Mouse (Mus musculus): Measurements from ENCODE around the gene Tti1. TPM values are rescaled to one million over a fixed set of nuclear protein-coding genes. Genes with fewer than 3 reads are reported as not detected.

Tti1 gene
- polyA plus RNA-seq, 1 experiment from 2014 or later, result 39.3 TPM

GRCm38 (mm10) chr2:158036408-158036807 lies 8.2 kb upstream of the Tti1 start:
- peaks cover 2% of the 10 kb centered on the region; the same call in 1 of the 2 replicates for H3K36me3 ChIP-seq (ENCODE audit: control insufficient read depth, insufficient read depth, low read length)
- H3K4me1 ChIP-seq (replicated peaks; ENCODE audit: control insufficient read depth, insufficient read depth, low read length), result no peaks in the 10 kb centered on the region
- no peak for ATAC-seq (replicated peaks; ENCODE audit: low FRiP score)

GRCm38 (mm10) chr2:158035813-158036212 lies 7.6 kb upstream of the Tti1 start:
- H3K4me2 ChIP-seq (ENCODE audit: low read depth, low read length, severe bottlenecking), result no peak overlapping the region
- 91% methylated on average over 2 of the region's 2 CpGs for WGBS
- ATAC-seq (replicated peaks; ENCODE audit: low FRiP score) (no peak), DNase-seq (ENCODE audit: low spot score) (no peak)
- no peak overlapping the region for H3K9ac ChIP-seq (ENCODE audit: low read length)
- H3K4me3 ChIP-seq (ENCODE audit: low read depth, low read length), result no peak overlapping the region
- peaks cover 2% of the 10 kb centered on the region; the same call in 1 of the 2 replicates for H3K4me1 ChIP-seq (replicated peaks; ENCODE audit: control insufficient read depth, insufficient read depth, low read length)
- H3K36me3 ChIP-seq (ENCODE audit: control insufficient read depth, insufficient read depth, low read length), result peaks cover 2% of the 10 kb centered on the region; the same call in 1 of the 2 replicates
- no peaks in the 10 kb centered on the region for H3K9me3 ChIP-seq (ENCODE audit: control insufficient read depth, low read length)
- H3K27ac ChIP-seq (ENCODE audit: low read depth, low read length), result no peak overlapping the region
- H3K27me3 ChIP-seq (ENCODE audit: control insufficient read depth, insufficient read depth, low read length), result no peaks in the 10 kb centered on the region

More at GRCm38 (mm10) chr2:158036408-158036807, 8.2 kb upstream of the Tti1 start:
- Histone ChIP-seq H3K4me3 (ENCODE audit: low read depth, low read length) (no peak overlapping the region), H3K27ac (ENCODE audit: low read depth, low read length) (no peak overlapping the region), H3K4me2 (ENCODE audit: low read depth, low read length, severe bottlenecking) (no peak overlapping the region), H3K27me3 (ENCODE audit: control insufficient read depth, insufficient read depth, low read length) (no peaks in the 10 kb centered on the region), H3K9me3 (ENCODE audit: control insufficient read depth, low read length) (no peaks in the 10 kb centered on the region), H3K9ac (ENCODE audit: low read length) (no peak overlapping the region)
- no peak for DNase-seq (ENCODE audit: low spot score)
- 91% methylated on average over 6 of the region's 6 CpGs for WGBS

DNA sequence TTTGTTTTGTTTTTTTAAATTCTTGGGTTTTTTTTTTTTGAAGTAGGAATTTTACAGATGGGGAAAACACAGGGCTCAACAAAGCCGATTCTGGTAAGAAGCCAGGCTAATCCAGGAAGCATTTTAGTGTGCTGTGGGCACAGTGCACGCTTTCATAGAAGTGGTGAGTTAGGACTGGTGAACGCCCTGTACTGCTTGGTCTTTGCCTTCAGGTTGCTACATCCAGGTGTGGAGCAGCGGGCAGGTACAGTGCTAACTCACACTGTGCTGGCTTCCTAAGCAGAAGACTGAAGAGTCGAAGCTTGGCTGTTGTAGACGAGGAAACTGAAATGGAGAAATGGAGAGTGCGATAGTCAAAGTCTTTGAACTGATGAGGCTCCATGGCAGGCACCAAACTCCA lies 1.8 kb upstream of the Tti1 start:
- Histone ChIP-seq H3K4me3 (ENCODE audit: low read depth, low read length) (peak overlapping the region; percentile 94), H3K4me2 (ENCODE audit: low read depth, low read length, severe bottlenecking) (peak overlapping the region; percentile 74), H3K9me3 (ENCODE audit: control insufficient read depth, low read length) (no peaks in the 10 kb centered on the region), H3K27ac (ENCODE audit: low read depth, low read length) (no peak overlapping the region), H3K27me3 (ENCODE audit: control insufficient read depth, insufficient read depth, low read length) (no peaks in the 10 kb centered on the region), H3K36me3 (ENCODE audit: control insufficient read depth, insufficient read depth, low read length) (no peaks in the 10 kb centered on the region; the same call in 1 of the 2 replicates), H3K4me1 (replicated peaks; ENCODE audit: control insufficient read depth, insufficient read depth, low read length) (peaks cover 4% of the 10 kb centered on the region; the same call in 1 of the 2 replicates), H3K9ac (ENCODE audit: low read length) (no peak overlapping the region)
- DNase-seq (ENCODE audit: low spot score) (no peak), ATAC-seq (replicated peaks; ENCODE audit: low FRiP score) (no peak)
- WGBS, result 92% methylated on average over 7 of the region's 7 CpGs

- peak overlapping the region; percentile 93 for H3K9ac ChIP-seq (ENCODE audit: low read length)
- peak overlapping the region; percentile 86 for H3K27ac ChIP-seq (ENCODE audit: low read depth, low read length)
- ATAC-seq (replicated peaks; ENCODE audit: low FRiP score) (0 out of 2 replicates have a peak, but pooled peaks have one; percentile 4), DNase-seq (ENCODE audit: low spot score) (no peak)
- H3K27me3 ChIP-seq (ENCODE audit: control insufficient read depth, insufficient read depth, low read length), result no peaks in the 10 kb centered on the region
- WGBS, result 2% methylated on average over 16 of the region's 16 CpGs
- peak overlapping the region; percentile 74 for H3K4me2 ChIP-seq (ENCODE audit: low read depth, low read length, severe bottlenecking)
- H3K4me3 ChIP-seq (ENCODE audit: low read depth, low read length), result peak overlapping the region; percentile 94
- no peaks in the 10 kb centered on the region for H3K9me3 ChIP-seq (ENCODE audit: control insufficient read depth, low read length)
- peaks cover 4% of the 10 kb centered on the region; the same call in 1 of the 2 replicates for H3K4me1 ChIP-seq (replicated peaks; ENCODE audit: control insufficient read depth, insufficient read depth, low read length)
- H3K36me3 ChIP-seq (ENCODE audit: control insufficient read depth, insufficient read depth, low read length), result no peaks in the 10 kb centered on the region; the same call in 1 of the 2 replicates
These were observed 329 bp downstream of the Tti1 start for GRCm38 (mm10) chr2:158027855-158028353.

DNA sequence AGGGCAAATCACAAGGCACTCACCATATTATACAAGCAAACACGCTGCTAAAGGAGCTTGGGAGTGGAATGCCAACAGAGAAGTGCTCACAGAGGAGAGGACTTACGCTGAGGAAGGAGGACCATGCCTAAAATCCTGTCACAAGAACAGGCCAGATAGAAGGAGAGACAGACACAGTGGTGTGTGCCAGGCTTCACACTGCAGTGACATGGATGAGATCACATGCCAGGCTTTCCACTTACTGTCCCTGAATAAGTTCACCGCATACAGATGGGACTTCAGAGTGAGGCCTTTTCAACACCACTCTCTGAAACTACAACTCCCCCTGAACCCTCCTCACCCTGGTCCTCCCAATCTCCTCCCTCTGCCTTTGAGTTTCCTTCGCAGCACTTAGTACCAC lies 10.9 kb downstream of the Tti1 start:
- DNase-seq (ENCODE audit: low spot score) (no peak), ATAC-seq (replicated peaks; ENCODE audit: low FRiP score) (no peak)
- Histone ChIP-seq H3K27me3 (ENCODE audit: control insufficient read depth, insufficient read depth, low read length) (no peaks in the 10 kb centered on the region), H3K4me1 (replicated peaks; ENCODE audit: control insufficient read depth, insufficient read depth, low read length) (no peaks in the 10 kb centered on the region), H3K27ac (ENCODE audit: low read depth, low read length) (no peak overlapping the region), H3K4me3 (ENCODE audit: low read depth, low read length) (no peak overlapping the region), H3K9ac (ENCODE audit: low read length) (no peak overlapping the region), H3K9me3 (ENCODE audit: control insufficient read depth, low read length) (no peaks in the 10 kb centered on the region), H3K36me3 (ENCODE audit: control insufficient read depth, insufficient read depth, low read length) (no peaks in the 10 kb centered on the region), H3K4me2 (ENCODE audit: low read depth, low read length, severe bottlenecking) (no peak overlapping the region)
- WGBS, result 91% methylated on average over 4 of the region's 4 CpGs

DNA sequence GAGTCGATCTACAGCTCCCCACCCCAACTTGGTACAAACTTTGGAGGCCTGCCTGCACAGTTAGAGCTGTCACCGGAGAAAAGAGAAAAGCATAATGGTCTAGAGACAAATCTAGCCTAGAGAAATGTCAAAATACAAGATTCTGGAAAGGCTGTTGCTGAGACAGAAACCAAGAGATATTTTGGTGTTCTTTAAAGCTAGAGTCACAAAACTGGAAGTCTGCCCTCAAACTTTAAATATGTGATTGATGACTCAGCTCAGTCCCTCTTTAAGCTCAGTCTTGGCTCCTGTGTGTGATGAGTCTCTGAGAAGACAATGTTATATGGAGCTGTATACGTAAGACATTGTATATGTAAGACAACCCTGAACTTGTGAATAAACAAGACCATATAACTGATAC lies 15.6 kb downstream of the Tti1 start:
- DNase-seq (ENCODE audit: low spot score), result no peak
- no peak overlapping the region for H3K9ac ChIP-seq (ENCODE audit: low read length)
- no peaks in the 10 kb centered on the region for H3K27me3 ChIP-seq (ENCODE audit: control insufficient read depth, insufficient read depth, low read length)
- ATAC-seq (replicated peaks; ENCODE audit: low FRiP score), result no peak
- 95% methylated on average over 3 of the region's 3 CpGs for WGBS
- no peaks in the 10 kb centered on the region for H3K9me3 ChIP-seq (ENCODE audit: control insufficient read depth, low read length)
- H3K27ac ChIP-seq (ENCODE audit: low read depth, low read length), result no peak overlapping the region
- H3K36me3 ChIP-seq (ENCODE audit: control insufficient read depth, insufficient read depth, low read length), result no peaks in the 10 kb centered on the region; the same call in 1 of the 2 replicates
- H3K4me2 ChIP-seq (ENCODE audit: low read depth, low read length, severe bottlenecking), result no peak overlapping the region
- H3K4me1 ChIP-seq (replicated peaks; ENCODE audit: control insufficient read depth, insufficient read depth, low read length), result no peaks in the 10 kb centered on the region
- H3K4me3 ChIP-seq (ENCODE audit: low read depth, low read length), result no peak overlapping the region

GRCm38 (mm10) chr2:158009373-158009772 lies 18.9 kb downstream of the Tti1 start:
- Histone ChIP-seq H3K36me3 (ENCODE audit: control insufficient read depth, insufficient read depth, low read length) (no peaks in the 10 kb centered on the region; the same call in 1 of the 2 replicates), H3K4me1 (replicated peaks; ENCODE audit: control insufficient read depth, insufficient read depth, low read length) (no peaks in the 10 kb centered on the region), H3K9me3 (ENCODE audit: control insufficient read depth, low read length) (no peaks in the 10 kb centered on the region), H3K4me2 (ENCODE audit: low read depth, low read length, severe bottlenecking) (no peak overlapping the region), H3K27ac (ENCODE audit: low read depth, low read length) (no peak overlapping the region), H3K4me3 (ENCODE audit: low read depth, low read length) (no peak overlapping the region), H3K27me3 (ENCODE audit: control insufficient read depth, insufficient read depth, low read length) (no peaks in the 10 kb centered on the region), H3K9ac (ENCODE audit: low read length) (no peak overlapping the region)
- DNase-seq (ENCODE audit: low spot score) (no peak), ATAC-seq (replicated peaks; ENCODE audit: low FRiP score) (no peak)
- WGBS, result 94% methylated on average over 7 of the region's 7 CpGs

DNA sequence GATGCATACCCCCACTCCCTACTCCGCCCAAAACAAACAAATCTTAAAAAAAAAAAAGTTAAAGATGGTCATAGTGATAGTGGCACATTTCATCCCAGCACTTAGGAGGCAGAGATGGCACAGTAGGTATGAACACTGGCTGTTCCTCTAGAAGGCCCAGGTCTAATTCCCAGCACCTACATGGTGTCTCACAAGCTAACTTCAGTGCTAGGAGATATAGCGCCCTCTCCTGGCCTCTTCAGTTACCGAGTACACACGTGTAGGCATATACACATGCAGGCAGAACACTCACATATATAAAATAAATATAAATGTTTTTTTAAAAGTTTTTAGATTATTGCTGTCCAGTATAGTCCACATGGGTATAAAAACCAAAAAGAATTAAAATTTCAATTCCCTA lies 22.6 kb downstream of the Tti1 start:
- no peaks in the 10 kb centered on the region for H3K9me3 ChIP-seq (ENCODE audit: control insufficient read depth, low read length)
- H3K27ac ChIP-seq (ENCODE audit: low read depth, low read length), result no peak overlapping the region
- ATAC-seq (replicated peaks; ENCODE audit: low FRiP score) (no peak), DNase-seq (ENCODE audit: low spot score) (no peak)
- H3K27me3 ChIP-seq (ENCODE audit: control insufficient read depth, insufficient read depth, low read length), result no peaks in the 10 kb centered on the region
- H3K36me3 ChIP-seq (ENCODE audit: control insufficient read depth, insufficient read depth, low read length), result no peaks in the 10 kb centered on the region; the same call in 1 of the 2 replicates
- no peak overlapping the region for H3K4me3 ChIP-seq (ENCODE audit: low read depth, low read length)
- 97% methylated on average over 4 of the region's 4 CpGs for WGBS
- no peak overlapping the region for H3K4me2 ChIP-seq (ENCODE audit: low read depth, low read length, severe bottlenecking)
- H3K4me1 ChIP-seq (replicated peaks; ENCODE audit: control insufficient read depth, insufficient read depth, low read length), result no peaks in the 10 kb centered on the region
- H3K9ac ChIP-seq (ENCODE audit: low read length), result no peak overlapping the region

DNA sequence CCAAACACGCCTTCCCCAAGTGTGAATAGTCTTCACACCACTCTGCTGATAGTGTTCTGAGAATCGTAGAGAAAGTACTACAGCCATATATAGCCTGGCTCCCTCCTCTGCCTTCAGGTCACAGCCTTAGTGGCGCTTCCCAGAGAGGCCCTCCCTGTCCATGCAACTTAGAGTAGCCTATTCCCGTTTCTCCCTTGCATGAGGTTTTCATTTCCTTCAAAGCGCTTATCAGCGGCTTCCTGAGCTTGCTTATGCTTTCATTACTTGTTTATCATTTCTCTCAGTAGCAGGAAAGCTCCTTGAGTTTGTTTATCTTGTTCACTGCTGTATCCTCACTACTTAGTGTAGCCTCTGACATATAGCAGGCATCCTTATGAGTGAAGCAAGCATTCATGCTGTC lies 23.6 kb downstream of the Tti1 start:
- Histone ChIP-seq H3K4me1 (replicated peaks; ENCODE audit: control insufficient read depth, insufficient read depth, low read length) (no peaks in the 10 kb centered on the region), H3K4me2 (ENCODE audit: low read depth, low read length, severe bottlenecking) (no peak overlapping the region), H3K9ac (ENCODE audit: low read length) (no peak overlapping the region), H3K9me3 (ENCODE audit: control insufficient read depth, low read length) (no peaks in the 10 kb centered on the region), H3K36me3 (ENCODE audit: control insufficient read depth, insufficient read depth, low read length) (no peaks in the 10 kb centered on the region; the same call in 1 of the 2 replicates), H3K27ac (ENCODE audit: low read depth, low read length) (no peak overlapping the region), H3K4me3 (ENCODE audit: low read depth, low read length) (no peak overlapping the region), H3K27me3 (ENCODE audit: control insufficient read depth, insufficient read depth, low read length) (no peaks in the 10 kb centered on the region)
- 88% methylated on average over 6 of the region's 6 CpGs for WGBS
- DNase-seq (ENCODE audit: low spot score), result no peak
- no peak for ATAC-seq (replicated peaks; ENCODE audit: low FRiP score)

Data from forebrain, embryonic 11.5 days (tissue).